Mouse (Mus musculus): Measurements from ENCODE around the gene Dffa.
"Not testable (repeated sequence)": the region's sequence is repeated elsewhere in the genome, so short reads cannot be mapped to it uniquely, and the experiment has no call there.

Dffa gene

DNA sequence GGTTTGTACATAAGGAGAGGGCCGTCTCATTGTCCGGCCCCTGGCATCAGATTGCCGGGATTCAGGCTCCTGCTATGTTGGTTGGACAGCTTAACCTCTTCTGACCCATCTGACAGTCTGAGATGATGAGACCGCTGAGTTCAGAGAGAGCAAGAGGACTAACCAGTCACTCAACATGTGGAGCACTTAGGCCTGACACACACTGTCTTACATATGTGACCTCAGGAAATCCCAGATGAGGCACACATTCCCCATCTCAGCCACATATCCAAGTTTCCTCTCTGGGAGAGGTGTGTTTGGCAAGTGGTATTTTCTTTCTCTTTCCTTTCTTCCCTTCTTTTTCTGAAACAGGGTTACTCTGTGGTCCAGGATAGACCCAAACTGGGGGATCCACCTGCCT lies 41.2 kb downstream of the Dffa start:
- intact Hi-C loops (cut with DNase I): loop anchor here (5.0 to 10.0 kb wide), 2 partner anchors 37 to 400 kb away; no protein-coding TSS in a partner anchor

DNA sequence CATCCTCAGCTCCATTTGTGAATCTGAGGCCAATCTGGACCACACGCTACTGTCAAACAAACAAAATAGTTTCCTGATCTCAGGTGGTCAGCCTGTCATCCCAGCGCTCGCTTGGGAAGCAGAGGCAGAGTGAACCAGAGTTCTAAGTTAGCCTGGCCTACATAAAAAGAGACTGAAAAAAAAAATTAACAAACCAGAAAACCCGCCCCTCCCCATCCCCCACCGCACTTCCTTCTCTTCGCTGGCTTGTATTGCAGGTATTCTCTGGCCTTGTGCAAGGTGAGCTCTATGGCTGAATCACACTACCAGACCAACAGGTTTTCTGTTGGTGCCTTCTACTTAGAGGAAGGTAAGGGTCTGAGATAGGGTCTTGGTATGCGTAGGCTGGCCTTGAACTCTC lies 43.6 kb downstream of the Dffa start:
- intact Hi-C loops (cut with DNase I): loop anchor here (5.0 to 10.0 kb wide), 2 partner anchors 35 to 397 kb away; no protein-coding TSS in a partner anchor

DNA sequence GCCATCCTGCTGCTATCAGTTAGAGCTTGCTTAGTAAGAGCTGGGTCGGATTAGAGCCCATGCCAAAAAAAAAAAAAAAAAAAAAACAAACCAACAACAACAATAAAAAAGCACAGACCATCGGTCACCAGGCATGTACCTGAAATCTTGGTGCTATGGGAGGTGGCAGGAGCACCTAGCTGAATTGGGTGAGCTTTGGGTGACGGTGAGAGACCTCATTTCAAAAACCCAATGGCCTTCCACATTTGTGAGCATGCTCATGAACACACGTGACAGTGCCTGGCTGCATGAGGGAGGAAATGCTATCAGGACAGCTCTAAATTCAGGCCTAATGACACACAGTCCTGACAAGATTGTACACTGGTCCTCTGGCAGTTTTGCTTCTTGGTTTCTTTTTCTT lies 44.1 kb downstream of the Dffa start:
- intact Hi-C loops (cut with DNase I): loop anchor here (5.0 to 10.0 kb wide), 2 partner anchors 34 to 397 kb away; no protein-coding TSS in a partner anchor

DNA sequence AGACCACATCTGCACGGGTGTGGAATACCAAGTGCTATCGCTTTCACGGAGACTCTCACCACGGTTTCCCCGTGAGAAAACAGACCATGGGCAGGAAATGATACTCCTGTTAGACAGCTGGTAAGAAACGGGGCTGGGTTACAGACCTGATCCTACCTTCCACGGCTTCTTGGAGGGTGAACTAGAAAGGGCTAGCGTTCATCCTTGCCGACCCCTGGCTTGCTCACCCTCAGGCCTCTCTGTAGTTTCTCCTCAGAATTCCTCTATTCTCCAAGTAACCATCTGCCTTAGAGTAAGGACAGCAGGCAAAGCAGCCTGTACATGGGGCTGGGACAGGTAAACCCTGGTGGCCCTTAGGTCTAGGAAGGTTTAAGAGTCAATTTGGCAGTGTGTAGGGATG lies 45.2 kb downstream of the Dffa start:
- intact Hi-C loops (cut with DNase I): loop anchor here (5.0 to 10.0 kb wide), 2 partner anchors 33 to 396 kb away; no protein-coding TSS in a partner anchor

DNA sequence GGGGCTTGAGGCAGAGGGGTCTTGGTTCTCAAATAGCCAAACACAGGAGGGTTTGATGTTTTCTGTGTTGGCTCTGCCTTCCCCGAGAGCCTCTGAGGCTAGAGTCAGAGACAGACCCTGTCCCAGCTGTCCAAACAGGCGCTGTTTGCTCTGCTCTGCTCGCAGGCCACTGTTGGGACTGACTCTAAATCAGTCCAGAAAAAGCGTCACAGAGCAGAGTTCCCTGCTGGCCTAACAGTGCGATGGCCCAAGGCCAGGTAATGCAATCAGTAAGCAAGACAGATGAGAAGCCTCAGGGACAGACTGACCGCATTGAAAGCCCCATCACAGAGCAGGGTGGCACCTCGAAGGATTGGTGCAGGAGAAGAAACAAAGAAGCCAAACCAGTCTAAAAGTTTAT lies 45.7 kb downstream of the Dffa start:
- intact Hi-C loops (cut with DNase I): loop anchor here (5.0 to 10.0 kb wide), 2 partner anchors 33 to 395 kb away; no protein-coding TSS in a partner anchor

DNA sequence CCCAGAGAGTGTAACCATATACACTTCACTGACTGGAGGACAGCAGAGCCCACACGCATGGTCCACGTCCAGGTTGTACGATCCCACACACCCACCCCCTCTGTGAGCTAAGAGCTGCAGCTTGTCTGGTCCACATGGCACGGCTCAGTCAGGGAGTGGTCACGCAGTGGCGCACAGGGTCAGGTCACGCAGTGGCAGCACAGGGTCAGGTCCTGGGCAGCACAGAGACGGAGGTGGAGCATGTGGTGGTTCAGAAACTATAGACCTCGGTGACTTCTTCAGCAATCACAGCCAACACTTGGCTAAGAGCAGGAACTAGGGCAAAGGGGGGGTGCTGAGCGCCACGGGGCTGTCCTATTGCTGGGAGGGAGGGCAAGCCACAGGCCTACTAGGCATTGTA lies 46.3 kb downstream of the Dffa start:
- intact Hi-C loops (cut with DNase I): no loop called here

DNA sequence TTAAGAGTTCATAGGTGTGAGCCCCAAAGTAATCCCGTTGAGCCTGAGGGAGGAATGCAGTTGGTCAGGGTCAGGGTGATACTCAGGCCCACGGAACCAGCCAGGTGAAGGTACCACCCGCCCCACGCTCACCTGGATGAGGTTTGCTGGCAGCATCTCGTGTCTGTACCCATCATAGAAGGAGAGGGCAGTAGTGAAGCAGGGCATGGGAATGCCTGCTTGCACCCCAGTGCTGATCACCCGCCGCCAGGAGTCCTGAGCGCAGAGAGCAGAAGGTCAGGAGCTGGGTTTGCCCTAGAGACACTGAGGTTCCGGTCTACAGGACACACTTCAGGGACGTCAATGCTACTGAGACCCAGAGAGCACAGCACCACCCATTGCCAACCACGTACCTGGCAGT lies 46.8 kb downstream of the Dffa start:
- intact Hi-C loops (cut with DNase I): no loop called here

DNA sequence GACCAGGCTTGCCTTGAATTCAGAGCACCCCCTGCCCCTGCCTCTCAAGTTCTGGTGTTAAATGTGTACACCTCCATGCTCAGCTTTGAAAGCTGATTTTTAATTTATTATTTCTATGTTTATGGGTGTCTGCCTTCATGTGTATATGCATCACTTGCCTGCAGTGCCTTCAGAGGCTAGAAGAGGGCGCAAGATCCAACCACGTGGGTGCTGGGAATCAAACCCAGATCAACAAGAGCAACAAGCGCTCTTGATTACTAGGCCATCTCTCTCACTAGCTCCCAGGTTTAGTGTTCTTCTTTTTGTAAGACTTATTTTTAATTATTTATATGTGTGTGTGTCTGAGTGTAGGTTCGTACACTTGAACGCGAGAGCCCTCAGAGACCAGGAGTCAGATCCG lies 50.9 kb downstream of the Dffa start:
- intact Hi-C loops (cut with DNase I): no loop called here

DNA sequence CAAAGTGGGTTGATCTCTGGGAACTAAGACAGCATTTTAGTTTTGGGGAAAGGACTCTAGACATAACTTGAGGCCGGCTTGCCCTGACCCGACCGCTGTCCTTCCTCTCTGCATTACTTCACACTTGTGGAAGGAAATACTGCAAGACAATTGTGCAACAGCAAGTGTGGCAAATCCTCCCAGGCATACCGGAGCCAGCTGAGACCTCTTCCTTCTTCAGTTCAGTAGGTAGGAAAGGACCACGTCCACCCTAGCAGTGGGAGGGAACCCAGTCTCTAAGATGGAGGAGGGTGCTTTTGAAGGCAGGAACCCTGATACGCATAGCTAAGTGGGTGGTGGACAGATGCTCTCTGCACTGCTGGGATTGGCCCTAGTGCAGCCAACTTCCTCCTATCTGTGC lies 51.8 kb downstream of the Dffa start:
- intact Hi-C loops (cut with DNase I): no loop called here

DNA sequence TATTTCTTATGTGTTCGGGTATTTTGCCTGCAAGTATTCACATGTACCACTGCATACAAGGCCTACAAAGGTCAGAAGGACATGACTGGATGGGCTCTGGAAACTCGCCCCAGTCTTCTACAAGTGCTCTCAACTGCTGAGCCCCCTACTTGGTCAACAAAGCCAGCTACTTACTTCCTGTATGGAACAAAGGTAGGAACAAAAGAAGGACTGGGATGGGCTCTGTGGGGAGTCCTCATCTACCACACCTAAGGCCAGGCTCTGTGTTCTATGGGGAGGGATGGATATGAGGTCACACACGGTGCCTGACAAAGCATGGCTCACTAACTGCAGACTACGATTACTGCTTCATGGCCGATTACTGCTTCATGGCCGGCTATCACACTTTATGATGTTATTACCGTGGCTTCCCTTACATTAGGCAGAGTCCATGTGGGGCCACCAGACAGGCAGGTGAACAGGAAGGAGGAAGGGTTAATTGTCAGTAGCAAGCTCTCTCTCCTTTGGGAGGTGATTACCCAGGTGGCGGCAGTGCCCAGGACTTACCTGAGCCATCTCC lies 53.5 kb downstream of the Dffa start:
- intact Hi-C loops (cut with DNase I): no loop called here

DNA sequence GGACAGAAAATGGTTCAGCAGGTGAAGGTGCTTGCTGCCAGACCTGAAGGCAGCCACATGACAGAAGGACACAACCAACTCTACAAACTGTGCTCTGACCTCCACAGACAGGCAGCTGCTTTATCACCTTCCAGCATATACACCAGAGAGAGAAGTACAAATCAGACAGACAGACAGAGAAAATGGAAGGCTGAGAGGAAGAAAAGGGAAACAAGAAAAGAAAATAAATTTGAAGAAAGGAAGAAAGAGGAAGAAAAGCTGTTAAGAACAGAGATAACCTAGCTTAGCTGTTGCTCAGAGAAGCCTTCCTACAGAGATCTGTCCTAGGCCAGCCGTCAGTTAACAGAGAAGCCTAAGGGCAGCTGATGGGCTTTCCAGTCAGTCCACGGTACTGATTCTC lies 55.3 kb downstream of the Dffa start:
- intact Hi-C loops (cut with DNase I): no loop called here

DNA sequence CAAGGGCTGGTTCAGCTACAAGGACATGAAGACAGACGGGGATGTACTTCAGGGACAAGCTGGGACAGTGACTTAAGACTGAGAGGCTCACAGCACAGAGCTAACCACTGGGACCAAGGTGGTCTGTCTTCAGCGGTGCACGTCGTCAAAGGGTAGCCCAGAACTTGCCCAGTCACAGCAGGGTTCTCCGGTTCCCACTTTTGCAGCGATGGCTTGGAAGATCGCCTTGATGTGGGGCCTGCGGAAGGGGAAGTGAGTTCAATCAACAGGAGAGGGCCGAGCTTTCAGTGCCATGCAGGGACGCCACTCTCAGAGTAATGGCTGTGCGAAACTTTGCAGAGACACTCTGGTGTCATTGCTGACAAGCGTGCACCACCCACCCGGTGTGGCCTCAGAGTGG lies 55.9 kb downstream of the Dffa start:
- intact Hi-C loops (cut with DNase I): no loop called here

DNA sequence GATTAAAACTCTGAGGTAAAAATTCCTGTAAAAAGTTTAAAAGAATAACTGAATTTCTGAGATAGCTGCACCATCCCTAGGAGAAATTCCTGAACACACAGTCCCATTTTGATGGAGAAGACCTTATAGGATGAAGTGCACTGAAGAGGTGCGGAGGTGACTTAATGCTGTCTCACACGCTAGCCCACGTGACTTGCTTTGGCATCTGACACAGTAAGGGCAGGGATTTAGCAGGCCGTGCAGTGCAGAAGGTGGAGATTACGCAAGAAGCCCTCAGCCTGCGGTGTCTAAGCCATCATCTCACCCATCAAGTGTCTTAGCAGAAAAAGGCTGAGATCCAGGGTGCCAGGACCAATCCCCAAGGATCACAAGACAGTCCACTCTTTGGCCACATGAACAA lies 57.2 kb downstream of the Dffa start:
- intact Hi-C loops (cut with DNase I): no loop called here

DNA sequence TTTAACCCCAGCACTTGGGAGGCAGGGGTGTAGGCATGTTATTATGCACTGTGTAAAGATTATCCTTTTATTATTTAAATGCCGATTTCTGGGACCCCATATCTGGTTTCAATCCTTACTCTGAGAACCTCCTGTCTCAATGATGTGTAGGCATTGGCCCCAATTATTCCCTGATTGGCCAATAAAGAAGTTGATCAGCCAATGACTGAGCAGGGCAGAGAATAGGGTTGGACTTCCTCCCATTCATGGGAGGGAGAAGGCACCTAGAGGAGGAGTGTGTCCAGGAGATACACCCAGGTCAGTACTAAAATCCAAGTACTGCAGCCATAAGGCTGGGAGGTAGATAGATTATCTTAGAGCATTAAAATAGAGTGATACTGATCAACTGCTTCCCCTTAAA lies 59.2 kb downstream of the Dffa start:
- intact Hi-C loops (cut with DNase I): no loop called here

DNA sequence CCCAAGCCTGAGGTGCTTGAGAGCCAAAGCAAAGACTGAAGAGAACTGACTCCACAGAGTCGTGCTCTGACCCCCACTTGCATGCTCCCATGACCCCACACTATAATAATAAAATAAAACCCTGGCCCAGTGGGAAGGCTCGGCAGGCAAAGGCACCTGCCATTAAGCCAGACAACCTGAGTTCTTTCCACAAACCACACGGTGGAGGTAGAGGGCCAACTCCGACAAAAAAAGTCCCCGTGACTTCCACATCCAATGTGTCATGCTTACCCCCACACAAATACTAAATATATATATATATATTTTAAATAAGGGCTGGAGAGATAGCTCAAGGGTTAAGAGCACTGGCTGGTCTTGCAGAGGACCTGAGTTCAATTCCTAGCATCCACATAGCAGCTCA lies 60.2 kb downstream of the Dffa start:
- intact Hi-C loops (cut with DNase I): no loop called here

DNA sequence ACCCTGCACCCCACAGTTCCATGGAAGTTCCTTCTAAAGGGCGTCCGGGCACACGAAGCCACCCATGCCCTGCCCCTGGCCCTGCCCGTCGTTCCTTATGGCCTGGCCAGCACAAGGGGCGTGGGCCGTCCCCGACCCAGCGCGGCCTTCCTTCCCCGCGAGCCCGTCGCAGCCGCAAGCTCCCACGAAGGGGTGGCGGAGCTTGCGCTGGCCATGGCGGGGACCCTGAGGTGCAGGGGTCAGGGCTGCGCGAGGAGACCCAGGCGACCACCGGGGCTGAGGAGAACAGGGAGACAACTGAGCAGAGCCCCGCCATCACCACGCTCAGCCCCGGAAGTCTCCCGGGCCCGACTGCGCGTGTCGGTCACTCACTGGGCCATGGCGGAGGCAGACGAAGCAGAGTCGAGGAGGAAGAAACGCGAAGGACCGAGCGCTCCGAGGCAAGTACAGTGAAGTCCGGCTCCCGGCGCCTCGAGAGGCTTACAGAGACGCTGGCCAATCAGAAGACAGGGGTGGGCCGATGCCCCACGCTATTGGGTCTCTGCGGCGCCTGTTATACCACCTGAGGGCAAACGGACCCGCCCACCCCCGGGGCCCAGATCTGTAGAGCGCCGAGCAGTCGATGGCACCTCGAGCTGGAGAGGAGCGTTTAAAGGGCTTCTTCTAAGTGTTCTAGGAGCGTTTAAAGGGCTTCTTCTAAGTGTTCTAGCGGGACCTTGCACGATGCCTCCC lies 62.4 kb downstream of the Dffa start, which contains the start of gene Pgd:
Pgd (minus strand) TSS at position 557 of the 732 bp plus-strand sequence.
- intact Hi-C loops (cut with DNase I): no loop called here

DNA sequence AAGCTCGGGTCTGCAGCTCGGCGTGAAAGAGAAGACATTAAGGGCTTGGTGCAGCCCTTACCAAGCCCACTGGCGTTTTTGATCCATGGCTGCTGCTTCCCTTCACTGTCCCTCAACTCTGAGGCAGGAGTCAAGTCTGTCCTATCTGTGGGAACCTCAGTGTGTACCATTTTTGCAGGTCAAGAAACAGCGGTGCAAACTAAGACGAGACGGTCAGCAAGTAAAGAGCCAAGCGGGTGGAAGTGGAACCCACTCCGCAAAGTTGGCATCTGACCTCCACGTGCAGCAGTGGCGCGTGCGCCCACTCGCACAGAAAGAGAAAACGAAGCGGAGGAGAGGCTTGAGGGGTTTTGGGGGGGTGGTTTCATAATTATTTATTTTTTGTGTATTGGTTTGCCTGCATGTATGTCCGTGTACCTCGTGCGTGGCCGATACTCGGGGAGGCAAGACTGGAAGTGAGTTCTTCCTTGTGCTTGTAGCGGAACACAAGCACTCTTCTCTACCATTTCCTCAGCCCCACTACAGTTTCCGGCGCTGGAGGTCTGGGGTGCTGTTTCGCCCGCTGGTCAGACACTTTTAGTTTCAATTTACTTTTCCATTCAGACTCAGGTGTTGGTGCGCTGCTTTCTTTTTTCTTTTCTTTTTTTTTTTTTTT lies 63.1 kb downstream of the Dffa start:
- intact Hi-C loops (cut with DNase I): no loop called here

DNA sequence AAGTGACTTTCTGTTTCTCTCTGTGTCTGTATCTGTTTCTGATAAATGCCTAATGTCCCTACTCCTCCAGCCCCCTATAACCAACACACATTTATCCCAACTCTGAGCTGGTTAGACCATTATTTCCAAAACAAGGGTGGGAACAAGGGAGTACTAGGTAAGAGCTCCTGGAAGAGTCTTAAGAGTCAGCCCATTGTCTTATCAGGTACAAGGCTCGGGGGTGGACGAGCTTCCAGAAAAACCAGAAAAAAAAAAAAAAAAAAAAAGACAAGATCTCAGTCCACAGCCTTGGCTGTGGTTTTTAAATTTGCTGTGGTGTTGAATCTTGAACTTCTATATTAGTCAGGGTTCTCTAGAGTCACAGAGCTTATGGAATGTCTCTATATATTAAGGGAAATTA lies 64.1 kb downstream of the Dffa start:
- intact Hi-C loops (cut with DNase I): no loop called here

DNA sequence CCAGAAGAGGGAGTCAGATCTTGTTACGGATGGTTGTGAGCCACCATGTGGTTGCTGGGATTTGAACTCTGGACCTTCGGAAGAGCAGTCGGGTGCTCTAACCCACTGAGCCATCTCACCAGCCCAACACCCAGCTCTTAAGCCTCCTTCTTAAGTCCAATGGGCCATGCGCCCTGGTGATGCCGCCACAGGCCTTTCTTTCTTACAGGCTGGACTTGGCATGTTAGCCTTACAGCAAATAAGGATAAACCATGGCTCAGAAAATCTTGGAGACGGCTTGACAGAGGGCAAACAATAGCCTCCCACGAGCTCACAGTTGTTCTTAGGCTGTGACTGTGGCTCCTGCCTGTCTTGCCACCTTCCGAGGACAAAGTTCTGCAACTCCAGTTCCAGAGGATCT lies 66.0 kb downstream of the Dffa start:
- intact Hi-C loops (cut with DNase I): not testable (repeated sequence)

Measured in adrenal gland (tissue).